Mouse (Mus musculus): ENCODE measurements around the gene Pabpc4. TPM values are rescaled to one million over a fixed set of nuclear protein-coding genes. Genes with fewer than 3 reads are reported as not detected.

Gene Pabpc4
- 186 and 220 TPM in 2 replicates for polyA plus RNA-seq (2012; rRNA removed)

GRCm38 (mm10) chr4:123261721-123262401 is at the start of gene Pabpc4:
Gene Pabpc4 (plus strand): TSS chr4:123262351.

DNA sequence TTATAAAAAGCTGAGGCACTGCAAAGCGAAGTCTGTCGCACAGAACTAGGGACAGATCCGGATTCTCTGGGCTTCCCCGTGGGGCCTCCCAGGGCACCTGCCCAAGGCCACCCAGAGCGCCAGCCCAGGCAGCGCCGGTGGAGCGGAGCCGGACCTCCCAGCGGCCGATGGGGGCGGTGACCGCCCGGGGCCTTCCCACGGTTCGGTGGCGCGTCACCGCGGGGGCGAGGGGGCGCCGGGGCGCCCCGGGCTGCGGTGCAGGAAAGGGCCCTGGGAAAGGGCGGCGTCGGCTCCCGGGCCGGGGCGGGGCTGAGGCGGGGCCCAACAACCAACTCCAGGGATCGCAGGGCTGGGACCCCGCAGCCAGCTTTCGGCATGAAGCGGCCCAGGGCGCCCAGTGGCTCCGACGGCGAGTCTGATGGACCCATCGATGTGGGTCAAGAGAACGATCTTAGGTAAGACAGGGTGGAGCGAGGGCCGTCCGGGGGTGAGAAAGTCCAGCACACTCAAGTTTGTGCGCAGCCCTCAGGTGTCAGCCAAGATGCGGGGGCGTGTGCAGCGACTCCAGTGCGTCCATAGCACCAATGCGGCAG is 28.6 kb upstream of the Pabpc4 start, which contains the start of gene Heyl:
Heyl (plus strand) TSS at position 65 of the 593 bp plus-strand sequence.

GRCm38 (mm10) chr4:123323534-123323933 is 61.4 kb downstream of the Pabpc4 start, which contains the start of gene Oxct2a:
Gene Oxct2a (minus strand): TSS chr4:123323634.

GRCm38 (mm10) chr4:123342642-123343470 is 80.7 kb downstream of the Pabpc4 start, which contains the start of gene Bmp8a:
Gene Bmp8a (minus strand): TSS chr4:123343252.

Other genes starting within 250 kb of the Pabpc4 start
- 3.8 and 4.0 TPM in 2 replicates for gene Trit1, start 245.8 kb upstream of the Pabpc4 start, polyA plus RNA-seq (2012; rRNA removed)
- 0.19 and 0.21 TPM in 2 replicates for gene Bmp8b, start 157.2 kb upstream of the Pabpc4 start, polyA plus RNA-seq (2012; rRNA removed)
- not detected in 2 replicates for gene Oxct2b, start 146.1 kb upstream of the Pabpc4 start, polyA plus RNA-seq (2012; rRNA removed)
- 23.3 and 24.1 TPM in 2 replicates for gene Ppie, start 122.4 kb upstream of the Pabpc4 start, polyA plus RNA-seq (2012; rRNA removed)
- gene Hpcal4, start 79.1 kb upstream of the Pabpc4 start, polyA plus RNA-seq (2012; rRNA removed): 0.01 TPM in 1 of 2 replicates, not detected in the other
- not detected in 2 replicates for gene Nt5c1a, start 60.8 kb upstream of the Pabpc4 start, polyA plus RNA-seq (2012; rRNA removed)
- 0.41 and 0.43 TPM in 2 replicates for gene Heyl, start 28.8 kb upstream of the Pabpc4 start, polyA plus RNA-seq (2012; rRNA removed)
- gene Oxct2a, start 61.3 kb downstream of the Pabpc4 start, polyA plus RNA-seq (2012; rRNA removed): 0.02 and 0.10 TPM in 2 replicates
- gene Bmp8a, start 80.9 kb downstream of the Pabpc4 start, polyA plus RNA-seq (2012; rRNA removed): 0.10 and 0.16 TPM in 2 replicates